Mouse (Mus musculus): ENCODE results near the gene Pus7l. TPM values are rescaled to one million over a fixed set of nuclear protein-coding genes. Genes with fewer than 3 reads are reported as not detected.

Gene Pus7l
- polyA plus RNA-seq, 1 experiment = 5.0 TPM

- H3K4me3 ChIP-seq (ENCODE audit: insufficient read depth, low read length) = no peak overlapping the region
- no peak overlapping the region for H3K27ac ChIP-seq (ENCODE audit: insufficient read depth, low read length)
- no peaks in the 10 kb centered on the region for H3K4me1 ChIP-seq (ENCODE audit: control insufficient read depth, insufficient read depth, low read length)
- no peak for TF ChIP-seq POLR2A (IDR thresholded peaks at IDR 0.05; ENCODE audit: low read depth, low read length)
- TF ChIP-seq CTCF (IDR thresholded peaks at IDR 0.05; ENCODE audit: borderline replicate concordance, insufficient read depth, low read length) = no peak
Observed at GRCm38 (mm10) chr15:94480792-94481191, 62.6 kb downstream of the Pus7l start.

GRCm38 (mm10) chr15:94480248-94480647 is 63.1 kb downstream of the Pus7l start:
- Histone ChIP-seq H3K4me1 (ENCODE audit: control insufficient read depth, insufficient read depth, low read length) (no peaks in the 10 kb centered on the region), H3K4me3 (ENCODE audit: insufficient read depth, low read length) (no peak overlapping the region), H3K27ac (ENCODE audit: insufficient read depth, low read length) (no peak overlapping the region)
- TF ChIP-seq CTCF (IDR thresholded peaks at IDR 0.05; ENCODE audit: borderline replicate concordance, insufficient read depth, low read length) (no peak), POLR2A (IDR thresholded peaks at IDR 0.05; ENCODE audit: low read depth, low read length) (no peak)

- TF ChIP-seq POLR2A (IDR thresholded peaks at IDR 0.05; ENCODE audit: low read depth, low read length) = no peak
- no peak for TF ChIP-seq CTCF (IDR thresholded peaks at IDR 0.05; ENCODE audit: borderline replicate concordance, insufficient read depth, low read length)
- H3K27ac ChIP-seq (ENCODE audit: insufficient read depth, low read length) = no peak overlapping the region
Observed at GRCm38 (mm10) chr15:94479513-94480136, 63.7 kb downstream of the Pus7l start.

GRCm38 (mm10) chr15:94478706-94479105 is 64.6 kb downstream of the Pus7l start:
- Histone ChIP-seq H3K4me1 (ENCODE audit: control insufficient read depth, insufficient read depth, low read length) (no peaks in the 10 kb centered on the region), H3K4me3 (ENCODE audit: insufficient read depth, low read length) (no peak overlapping the region), H3K27ac (ENCODE audit: insufficient read depth, low read length) (no peak overlapping the region)
- TF ChIP-seq POLR2A (IDR thresholded peaks at IDR 0.05; ENCODE audit: low read depth, low read length) (no peak), CTCF (IDR thresholded peaks at IDR 0.05; ENCODE audit: borderline replicate concordance, insufficient read depth, low read length) (no peak)

More at GRCm38 (mm10) chr15:94479513-94480136, 63.7 kb downstream of the Pus7l start:
- H3K4me3 ChIP-seq (ENCODE audit: insufficient read depth, low read length) = no peak overlapping the region
- H3K4me1 ChIP-seq (ENCODE audit: control insufficient read depth, insufficient read depth, low read length) = no peaks in the 10 kb centered on the region

GRCm38 (mm10) chr15:94477287-94477686 is 66.1 kb downstream of the Pus7l start:
- no peak overlapping the region for H3K27ac ChIP-seq (ENCODE audit: insufficient read depth, low read length)
- H3K4me1 ChIP-seq (ENCODE audit: control insufficient read depth, insufficient read depth, low read length) = no peaks in the 10 kb centered on the region

DNA sequence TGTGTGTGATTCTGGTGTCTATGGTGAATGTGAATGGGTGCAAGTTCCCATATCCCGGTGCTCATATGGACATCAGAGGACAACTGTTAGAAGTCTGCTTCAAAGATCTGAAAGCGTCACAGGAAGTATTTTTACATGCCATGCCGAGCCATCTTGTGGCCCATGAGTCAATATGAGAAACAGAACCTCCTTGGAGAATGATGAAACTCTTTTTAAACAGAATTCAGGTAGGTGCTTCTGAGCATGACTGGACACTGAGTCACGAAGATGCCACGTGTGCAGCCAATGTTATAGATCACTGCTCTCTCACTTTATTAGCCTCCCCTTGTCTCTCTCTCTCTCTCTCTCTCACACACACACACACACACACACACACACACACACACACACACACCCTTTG is 67.4 kb downstream of the Pus7l start:
- H3K4me1 ChIP-seq (ENCODE audit: control insufficient read depth, insufficient read depth, low read length) = no peaks in the 10 kb centered on the region
- H3K27ac ChIP-seq (ENCODE audit: insufficient read depth, low read length) = no peak overlapping the region
- TF ChIP-seq POLR2A (IDR thresholded peaks at IDR 0.05; ENCODE audit: low read depth, low read length) (no peak), CTCF (IDR thresholded peaks at IDR 0.05; ENCODE audit: borderline replicate concordance, insufficient read depth, low read length) (no peak)
- no peak overlapping the region for H3K4me3 ChIP-seq (ENCODE audit: insufficient read depth, low read length)

More at GRCm38 (mm10) chr15:94477287-94477686, 66.1 kb downstream of the Pus7l start:
- no peak overlapping the region for H3K4me3 ChIP-seq (ENCODE audit: insufficient read depth, low read length)
- no peak for TF ChIP-seq CTCF (IDR thresholded peaks at IDR 0.05; ENCODE audit: borderline replicate concordance, insufficient read depth, low read length)
- TF ChIP-seq POLR2A (IDR thresholded peaks at IDR 0.05; ENCODE audit: low read depth, low read length) = no peak

Other genes with a start within 250 kb of the Pus7l start
- gene Adamts20, start 78.1 kb downstream of the Pus7l start, polyA plus RNA-seq (2011; ENCODE audit: insufficient read length, low read depth, missing spikeins) = 0.12 and 0.91 TPM in 2 replicates
- 8.8 and 9.2 TPM in 2 replicates for gene Irak4, start 96 bp upstream of the Pus7l start, polyA plus RNA-seq (2011; ENCODE audit: insufficient read length, low read depth, missing spikeins)
- gene Twf1, start 46.3 kb upstream of the Pus7l start, polyA plus RNA-seq (2011; ENCODE audit: insufficient read length, low read depth, missing spikeins) = 197 and 210 TPM in 2 replicates
- gene Tmem117, start 85.7 kb upstream of the Pus7l start, polyA plus RNA-seq (2011; ENCODE audit: insufficient read length, low read depth, missing spikeins) = 2.0 and 2.7 TPM in 2 replicates

Data from embryonic fibroblast, embryonic 13.5 days (primary cell).